Mouse (Mus musculus) urinary bladder, postnatal 14 days (tissue): Measurements from ENCODE around the gene Rsbn1.

Experiments
- DNase-seq: peaks from one replicate; pipeline ENCODE4 v3.0.0; 2021; ENCODE audit warnings: low spot score

Rsbn1 gene

GRCm38 (mm10) chr3:103914010-103914669 is at the start of gene Rsbn1:
Gene Rsbn1 (plus strand): TSS chr3:103914120.
- peak; percentile 97 for DNase-seq

DNA sequence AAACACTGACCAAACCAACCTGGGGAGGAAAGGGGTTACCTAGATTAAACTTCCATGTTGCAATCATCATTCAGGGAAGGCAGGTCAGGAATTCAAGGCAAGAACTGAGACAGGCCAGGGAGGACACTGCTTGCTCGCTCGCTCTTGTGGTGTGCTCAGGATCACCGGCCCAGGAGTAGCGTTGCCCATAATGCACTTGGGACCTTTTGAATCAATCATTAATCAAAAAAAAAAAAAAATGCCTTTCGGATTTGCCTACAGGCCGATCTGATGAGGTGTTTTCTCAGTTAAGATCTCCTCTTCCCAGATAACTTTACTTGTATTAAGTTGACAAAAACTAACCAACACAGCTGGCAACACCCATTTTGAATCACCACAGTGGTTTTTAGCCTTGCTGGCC is 49.7 kb upstream of the Rsbn1 start:
- DNase-seq: no peak

DNA sequence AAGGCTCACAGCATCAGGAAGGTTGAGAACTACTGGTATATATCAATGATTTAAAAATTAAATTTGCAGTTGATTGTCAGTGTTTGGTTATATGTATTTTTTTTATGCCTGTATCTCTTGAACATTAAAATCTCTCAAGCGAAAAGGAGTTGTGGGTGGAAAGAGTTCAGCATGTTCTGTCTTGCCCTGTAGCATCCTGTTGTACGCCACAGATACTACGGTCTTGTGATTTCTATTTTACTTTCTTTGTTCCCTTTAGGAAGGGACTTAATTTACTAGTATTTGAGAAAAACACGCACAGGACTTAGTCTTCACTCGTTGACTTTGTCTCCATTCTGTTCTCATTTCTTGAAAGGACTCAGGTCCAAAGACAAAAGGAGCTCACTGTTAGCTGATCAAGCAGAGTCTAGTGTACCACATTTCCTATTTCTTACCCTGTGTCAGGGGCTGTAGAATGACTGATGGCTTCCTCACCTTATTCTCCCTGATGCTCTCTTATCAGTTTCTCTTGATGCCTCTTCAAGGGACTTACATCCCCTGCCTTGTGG is 46.4 kb upstream of the Rsbn1 start:
- DNase-seq: no peak

DNA sequence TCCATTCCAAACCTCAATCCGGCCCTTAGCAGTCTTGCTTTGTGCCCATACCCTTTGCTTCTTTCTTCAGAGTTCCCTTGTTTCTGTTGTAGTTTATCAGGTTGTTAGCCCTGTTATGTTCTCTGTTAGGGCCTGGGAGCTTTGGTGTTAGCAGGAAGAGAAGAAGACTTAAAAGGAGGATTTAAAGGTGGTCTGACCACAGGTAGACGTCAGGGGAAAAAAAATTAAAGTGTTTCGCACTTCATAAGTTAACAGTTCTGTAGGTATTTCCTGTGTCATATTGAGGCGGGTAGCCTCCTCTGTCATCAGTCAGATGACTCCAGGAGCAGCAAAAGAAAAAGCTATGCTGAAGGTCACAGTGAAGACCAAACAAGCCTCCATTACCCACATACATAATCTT is 45.9 kb upstream of the Rsbn1 start:
- DNase-seq: no peak

DNA sequence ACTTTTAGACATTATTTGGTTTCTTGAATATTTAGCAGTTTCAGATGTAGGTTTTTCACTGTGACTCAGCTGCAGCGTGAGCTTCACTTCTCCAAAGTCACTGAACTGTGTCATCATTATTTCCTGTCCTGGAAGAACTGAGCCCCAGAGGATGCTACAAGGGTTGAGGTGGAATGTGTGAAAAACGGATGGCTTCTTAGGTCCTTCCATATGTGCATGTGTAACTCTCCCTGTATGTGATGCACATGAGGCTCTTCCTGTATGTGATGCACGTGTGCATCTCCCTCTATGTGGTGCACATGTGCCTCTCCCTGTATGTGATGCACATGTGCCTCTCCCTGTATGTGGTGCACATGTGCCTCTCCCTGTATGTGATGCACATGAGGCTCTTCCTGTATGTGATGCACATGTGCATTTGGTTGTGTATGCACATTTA is 41.2 kb upstream of the Rsbn1 start:
- DNase-seq: no peak

DNA sequence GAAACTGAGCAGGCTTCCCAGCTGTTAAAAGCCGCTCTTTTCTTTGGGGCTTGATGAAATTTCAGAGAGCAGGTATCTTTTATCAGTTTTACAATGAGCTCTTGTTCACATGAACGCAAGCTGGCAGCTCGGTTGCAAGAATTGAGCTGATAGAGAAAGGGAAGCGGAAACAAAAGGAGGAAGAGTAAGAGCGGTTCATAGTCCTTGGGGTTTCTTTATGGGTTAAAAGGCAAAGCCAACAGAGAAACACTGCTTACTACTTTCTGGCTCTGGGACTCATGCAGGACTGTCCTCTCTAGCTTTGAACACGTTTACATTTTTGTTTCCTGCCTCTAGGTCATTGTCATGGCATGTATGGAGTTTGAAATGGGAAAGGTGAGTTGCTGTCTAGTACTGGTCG is 39.6 kb upstream of the Rsbn1 start:
- no peak for DNase-seq

DNA sequence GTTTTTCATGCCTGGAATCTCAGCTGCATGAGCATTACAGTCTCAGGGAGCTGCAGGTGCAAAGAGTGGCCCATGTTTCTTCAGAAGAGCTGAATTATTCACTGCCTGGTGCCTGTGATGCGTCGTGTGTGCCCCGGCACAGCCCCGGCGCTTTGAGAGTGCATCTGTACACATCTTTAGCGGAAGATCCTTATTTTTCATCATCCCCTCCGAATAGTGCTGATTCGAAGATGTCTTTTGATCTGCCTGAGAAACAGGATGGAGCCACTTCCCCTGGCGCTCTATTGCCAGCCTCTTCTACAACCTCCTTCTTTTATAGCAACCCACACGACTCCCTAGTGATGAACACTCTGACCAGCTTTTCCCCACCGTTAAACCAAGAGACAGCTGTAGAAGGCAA is 28.0 kb upstream of the Rsbn1 start:
- no peak for DNase-seq

GRCm38 (mm10) chr3:103887581-103887980 is 26.3 kb upstream of the Rsbn1 start:
- DNase-seq: peak; percentile 46

GRCm38 (mm10) chr3:103893374-103893773 is 20.5 kb upstream of the Rsbn1 start:
- no peak for DNase-seq

DNA sequence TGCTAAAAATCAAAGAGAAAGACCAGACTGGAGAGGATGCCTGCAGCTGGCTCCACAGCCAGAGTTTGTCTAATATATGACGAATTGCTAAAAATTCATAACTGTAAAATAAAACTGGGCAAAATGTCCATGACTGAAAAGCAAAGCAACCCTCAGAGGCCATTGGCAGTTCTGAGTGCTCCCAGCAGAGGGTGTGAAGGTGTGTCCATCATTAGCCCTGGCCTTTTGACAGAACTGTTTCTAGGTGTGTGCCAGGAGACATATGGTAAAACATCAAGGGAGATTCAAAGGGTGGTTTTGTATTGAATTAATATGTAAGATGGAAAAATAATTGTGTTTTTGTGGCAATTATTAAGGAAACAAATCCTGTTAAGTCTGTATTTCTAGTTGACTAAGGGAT is 9.2 kb upstream of the Rsbn1 start:
- DNase-seq: peak; percentile 39

DNA sequence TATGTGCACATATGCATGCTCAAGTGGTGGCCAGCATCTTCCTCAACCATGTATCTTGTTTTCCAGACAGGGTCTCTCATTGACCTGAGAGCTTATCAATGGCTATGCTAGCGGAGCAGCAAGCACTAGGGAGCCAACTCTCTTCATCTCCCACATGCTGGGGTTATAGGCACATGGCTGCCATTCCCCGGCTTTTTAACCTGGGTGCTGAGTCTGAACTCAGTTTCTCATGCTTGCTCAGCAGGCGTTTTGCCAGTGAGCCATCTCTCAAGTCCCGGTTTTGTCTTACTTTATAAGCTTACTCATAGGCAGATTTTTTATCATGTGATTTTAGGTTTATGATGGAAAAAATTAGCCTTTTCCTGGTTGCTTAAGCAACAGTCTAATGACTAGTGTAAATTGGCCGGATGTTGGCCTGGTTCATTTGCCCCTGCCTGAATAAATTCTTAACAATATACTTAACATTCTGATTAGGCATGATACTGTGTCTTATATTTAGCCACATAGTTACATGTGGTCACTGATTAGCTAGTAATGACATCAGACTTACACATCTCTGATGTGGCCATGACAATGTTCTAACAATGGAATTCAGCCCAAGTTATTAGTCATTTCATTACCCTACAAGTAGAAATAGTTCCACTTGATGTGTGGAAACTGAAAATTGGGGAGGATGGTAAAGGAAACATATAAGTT is 6.4 kb upstream of the Rsbn1 start:
- DNase-seq: no peak

GRCm38 (mm10) chr3:103908781-103909180 is 5.1 kb upstream of the Rsbn1 start:
- DNase-seq: no peak

GRCm38 (mm10) chr3:103913451-103913961 is 414 bp upstream of the Rsbn1 start:
- peak; percentile 12 for DNase-seq

DNA sequence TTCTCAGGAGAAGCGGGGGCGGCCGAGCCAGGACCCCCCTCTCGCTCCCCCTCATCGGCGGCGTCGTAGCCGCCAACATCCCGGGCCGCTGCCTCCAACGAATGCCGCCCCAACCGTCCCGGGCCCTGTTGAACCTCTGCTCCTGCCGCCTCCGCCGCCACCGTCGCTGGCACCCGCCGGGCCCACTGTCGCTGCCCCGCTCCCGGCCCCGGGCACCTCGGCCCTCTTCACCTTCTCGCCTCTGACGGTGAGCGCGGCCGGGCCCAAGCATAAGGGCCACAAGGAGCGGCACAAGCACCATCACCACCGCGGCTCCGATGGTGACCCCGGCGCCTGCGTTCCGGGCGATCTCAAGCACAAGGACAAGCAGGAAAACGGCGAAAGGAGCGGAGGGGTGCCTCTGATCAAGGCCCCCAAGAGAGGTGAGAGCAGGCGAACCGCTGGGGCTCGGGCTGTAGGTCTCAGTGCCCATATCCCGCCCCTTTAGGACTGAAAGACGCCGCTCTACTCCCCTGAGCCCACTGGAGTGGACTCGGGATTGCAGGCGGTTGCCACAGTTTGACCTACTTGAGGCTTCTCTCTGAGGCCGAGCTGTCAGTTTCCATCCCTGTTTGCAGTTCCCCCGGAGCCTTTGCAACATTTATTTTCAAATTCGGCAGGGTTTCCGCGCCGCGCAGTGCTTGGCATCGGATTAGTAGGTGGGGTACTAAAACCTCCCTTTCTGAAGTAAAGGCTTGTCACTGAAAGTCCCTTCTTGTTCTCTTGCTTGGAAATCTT is 1.0 kb downstream of the Rsbn1 start:
- DNase-seq: peak; percentile 48

GRCm38 (mm10) chr3:103915509-103915896 is 1.6 kb downstream of the Rsbn1 start:
- no peak for DNase-seq

GRCm38 (mm10) chr3:103916205-103916838 is 2.4 kb downstream of the Rsbn1 start:
- no peak for DNase-seq

- no peak for DNase-seq
These were observed 2.9 kb downstream of the Rsbn1 start for GRCm38 (mm10) chr3:103916839-103917237.

DNA sequence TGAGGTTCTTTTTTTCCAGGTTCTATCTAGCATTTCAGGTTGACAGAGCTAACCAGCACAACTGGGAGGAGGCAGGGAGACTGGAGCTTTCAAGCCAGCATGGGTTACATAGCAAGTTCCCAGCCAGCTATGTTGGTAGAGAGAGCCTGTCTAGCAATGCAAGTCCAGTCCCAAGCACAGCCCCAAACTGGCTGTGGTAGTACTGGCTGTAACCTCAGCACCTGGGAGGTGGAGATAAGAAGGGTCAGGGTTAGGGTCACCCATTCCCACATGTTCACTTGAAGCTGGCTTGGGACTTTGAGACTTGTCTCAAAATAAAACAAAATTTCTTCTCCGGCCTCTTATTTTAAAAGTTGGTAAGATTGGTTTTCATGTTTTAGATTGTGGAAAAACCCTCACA is 6.2 kb downstream of the Rsbn1 start:
- DNase-seq: no peak

- no peak for DNase-seq
These were observed 11.4 kb downstream of the Rsbn1 start for GRCm38 (mm10) chr3:103925302-103925701.

DNA sequence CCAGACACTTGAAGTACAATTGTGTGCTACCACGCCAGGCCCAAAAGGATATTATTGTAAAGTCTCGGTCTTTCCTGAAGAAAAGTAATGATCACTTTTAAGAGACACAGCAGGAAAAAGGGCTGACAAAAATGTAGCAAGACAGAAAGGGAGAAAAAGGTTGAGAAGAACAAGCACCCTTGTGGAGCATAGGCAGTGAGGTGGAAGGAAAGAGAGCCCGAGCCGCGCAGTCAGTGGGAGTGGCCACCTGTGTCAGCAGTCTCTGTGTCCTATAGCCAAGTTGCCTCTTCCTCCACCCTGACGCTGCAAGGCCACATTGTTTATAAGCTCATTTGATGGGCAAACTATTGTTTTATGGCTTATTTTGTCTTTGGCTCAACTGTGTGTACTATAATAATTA is 13.6 kb downstream of the Rsbn1 start:
- DNase-seq: no peak

DNA sequence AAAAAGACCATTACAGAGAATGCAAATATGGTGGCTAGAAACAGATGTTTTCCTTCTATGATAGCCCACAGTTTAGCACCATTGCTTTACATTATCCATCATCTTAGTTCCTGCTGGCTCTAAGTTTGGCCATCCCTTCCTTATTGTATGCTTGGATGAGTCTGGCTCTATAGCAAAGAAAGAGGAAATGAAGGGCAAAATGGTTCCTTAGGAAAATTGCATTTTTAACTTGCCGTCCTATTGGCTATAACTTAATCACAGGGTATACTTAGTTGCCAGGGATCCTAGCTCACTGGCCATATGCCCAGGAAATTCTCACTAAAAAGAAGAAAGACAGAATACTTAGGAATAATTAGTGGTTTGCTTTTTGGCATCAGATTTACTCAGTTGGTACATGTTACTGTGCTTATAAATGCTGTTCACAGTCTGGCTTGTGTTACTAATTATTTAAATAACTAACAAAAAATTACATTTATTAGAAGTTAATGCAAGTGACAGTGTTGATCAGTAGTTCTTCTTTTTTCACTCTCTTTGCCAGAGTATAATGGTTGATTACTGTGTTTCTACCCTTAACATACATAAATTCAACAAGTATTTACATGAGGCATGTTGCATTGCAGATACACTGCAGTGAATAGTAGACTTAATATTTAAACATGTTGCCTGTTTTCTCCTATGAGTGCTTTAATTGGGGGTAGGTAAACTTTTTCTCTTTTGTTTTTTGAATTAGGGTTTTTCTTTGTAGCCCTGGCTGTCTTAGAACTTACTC is 31.1 kb downstream of the Rsbn1 start:
- no peak for DNase-seq
